Mouse (Mus musculus) heart, adult 2 months (tissue): ENCODE measurements around the gene Fbxo28. TPM values are rescaled to one million over a fixed set of nuclear protein-coding genes. Genes with fewer than 3 reads are reported as not detected.

Experiments
- DNase-seq, 2 experiments: peaks; one replicate each; pipeline ENCODE4 v3.0.0; 2021
- H3K27ac ChIP-seq: fragments of 200-600 bp; 2 replicates; pipeline ENCODE4 v1.8.1; 2022
- H3K27me3 ChIP-seq: fragments of 200-500 bp; 2 replicates; pipeline ENCODE4 v1.6.1; 2012; ENCODE audit warnings: mild to moderate bottlenecking, low read length, inconsistent platforms, mixed read lengths; ENCODE audit not compliant: control insufficient read depth, insufficient read depth
- H3K36me3 ChIP-seq: fragments of 200-500 bp; 2 replicates; pipeline ENCODE4 v1.6.1; 2012; ENCODE audit warnings: low read length, inconsistent platforms; ENCODE audit not compliant: control insufficient read depth, insufficient read depth
- H3K4me1 ChIP-seq: fragments of 200-500 bp; 2 replicates; pipeline ENCODE4 v1.6.1; 2011; ENCODE audit warnings: low read length; ENCODE audit not compliant: control insufficient read depth, insufficient read depth
- H3K4me3 ChIP-seq: fragments of 200-600 bp; 2 replicates; pipeline ENCODE4 v1.8.1; 2022
- H3K79me2 ChIP-seq: fragments of 200-500 bp; replicated peaks from 2 replicates; pipeline ENCODE4 v1.6.1; 2012; ENCODE audit warnings: mild to moderate bottlenecking, inconsistent platforms, low read length, moderate library complexity, mixed read lengths; ENCODE audit not compliant: control insufficient read depth, insufficient read depth
- H3K9ac ChIP-seq: fragments of 200-500 bp; 2 replicates; pipeline ENCODE4 v1.6.1; 2012; ENCODE audit warnings: low read depth, mild to moderate bottlenecking, control low read depth, inconsistent platforms, low read length, mixed read lengths
- CTCF ChIP-seq: fragments of 200-600 bp; IDR thresholded peaks from 2 replicates; pipeline ENCODE4 v1.8.1; 2022; ENCODE audit warnings: antibody characterized with exemption, mild to moderate bottlenecking, moderate library complexity
- EP300 ChIP-seq: fragments of 200-500 bp; IDR thresholded peaks from 2 replicates; pipeline ENCODE4 v1.6.1; 2011; ENCODE audit warnings: low read depth, low read length, control low read depth; ENCODE audit not compliant: insufficient read depth
- POLR2A ChIP-seq: fragments of 200-500 bp; IDR thresholded peaks from 2 replicates; pipeline ENCODE4 v1.6.1; 2011; ENCODE audit warnings: mild to moderate bottlenecking, low read depth, low read length, control low read depth; ENCODE audit not compliant: insufficient read depth
- WGBS: fragments of 180-500 bp; shearing (Covaris S2); methylation state at CpG from one replicate; pipeline ENCODE4 v1.1.7; 2018; 5-methylcytosine and 5-hydroxymethylcytosine counted together
- intact Hi-C: fragments of 180-260 bp; cut with DNase I; formaldehyde crosslinking; loops from one replicate; pipeline ENCODE4 v1.15.1; 2025
- long read RNA-seq: library from polyadenylated mRNA; stranded (forward); transcript quantifications from one replicate; pipeline ENCODE4 v2.0.0, GENCODE M21; 2021
- polyA plus RNA-seq: library from polyadenylated mRNA; depleted of rRNA; stranded (reverse); fragments of >200 nt; gene quantifications from 2 replicates; pipeline ENCODE4 v1.2.3, GENCODE M21; 2012; rRNA removed
- total RNA-seq, 2 experiments: library from RNA; stranded (reverse); gene quantifications; 2 replicates each; pipeline ENCODE4 v1.2.3; 2021

Gene Fbxo28
- 10 to 100 TPM; 20.4 to 20.9 TPM for total RNA-seq
- polyA plus RNA-seq, result 7.1 and 10.8 TPM in 2 replicates
- long read RNA-seq, full-length matches to known transcripts, result 3 of 8 reads
- long read RNA-seq, partial matches to known transcripts, result 1 of 8 reads
- long read RNA-seq, other reads (novel, unspliced or antisense), result 4 of 8 reads

- DNase-seq, result peak; percentile 87 to 88
- Histone ChIP-seq H3K27me3 (no peaks in the 10 kb centered on the region), H3K4me3 (peak within 1 kb of the TSS; percentile 66), H3K27ac (peak within 1 kb of the TSS; percentile 94), H3K4me1 (peaks cover 4% of the 10 kb centered on the region), H3K9ac (peak within 1 kb of the TSS; percentile 98), H3K36me3 (peaks cover 11% of the 10 kb centered on the region), H3K79me2 (peaks cover 8% of the 10 kb centered on the region)
- under 1% methylated on average over 93 of the region's 93 CpGs for WGBS
- intact Hi-C loops, result loop anchor here (2.0 kb wide), 1 partner anchor 58 kb away; the partner anchor contains the start of gene Degs1
- TF ChIP-seq EP300 (peak; percentile 66; the same call in 1 of the 2 replicates), POLR2A (peak; percentile 90), CTCF (0 out of 2 replicates have a peak, but pooled peaks have one; percentile 2)
Observed at GRCm38 (mm10) chr1:182340821-182341781, at the start of gene Fbxo28. Fbxo28 (minus strand) TSS chr1:182341629.

- H3K9ac ChIP-seq, result no peak overlapping the region
- no peaks in the 10 kb centered on the region; the same call in 1 of the 2 replicates for H3K4me1 ChIP-seq
- H3K27ac ChIP-seq, result no peak overlapping the region
- H3K27me3 ChIP-seq, result no peaks in the 10 kb centered on the region
- no peak for TF ChIP-seq CTCF
- TF ChIP-seq POLR2A, result no peak
- TF ChIP-seq EP300, result no peak
- intact Hi-C loops, result no loop called here
- no peak overlapping the region for H3K4me3 ChIP-seq
- no peaks in the 10 kb centered on the region for H3K79me2 ChIP-seq
- 34% methylated on average over 4 of the region's 4 CpGs for WGBS
- peak in 1 of 2 experiments; percentile 22 for DNase-seq
- no peaks in the 10 kb centered on the region for H3K36me3 ChIP-seq
Observed at GRCm38 (mm10) chr1:182388729-182389128, 47.3 kb upstream of the Fbxo28 start.

DNA sequence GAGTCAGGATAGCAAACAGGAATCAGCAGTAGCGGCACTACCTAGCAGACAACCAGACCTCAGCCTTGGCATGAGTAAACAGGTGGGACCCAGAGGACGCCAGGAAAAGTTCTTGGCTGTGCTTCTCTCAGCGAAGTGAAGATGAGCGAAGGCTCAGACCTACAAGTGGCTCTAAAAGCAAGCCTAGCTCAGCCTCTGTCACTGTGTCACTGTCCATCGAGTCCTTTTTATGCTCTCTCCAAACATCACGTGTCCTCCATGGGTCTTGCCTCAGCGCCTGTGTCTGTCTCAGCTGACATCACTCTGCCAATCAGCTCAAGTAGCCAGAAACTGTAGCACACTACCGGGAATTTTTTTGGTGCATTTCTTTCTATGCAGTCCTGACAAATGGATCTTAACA is 45.0 kb upstream of the Fbxo28 start:
- intact Hi-C loops, result no loop called here
- no peak overlapping the region for H3K4me3 ChIP-seq
- H3K4me1 ChIP-seq, result no peaks in the 10 kb centered on the region; the same call in 1 of the 2 replicates
- no peaks in the 10 kb centered on the region for H3K79me2 ChIP-seq
- no peaks in the 10 kb centered on the region for H3K36me3 ChIP-seq
- TF ChIP-seq CTCF, result no peak
- no peak for TF ChIP-seq EP300
- TF ChIP-seq POLR2A, result no peak
- no peak overlapping the region for H3K9ac ChIP-seq
- WGBS, result 90% methylated on average over 8 of the region's 8 CpGs
- no peak for DNase-seq
- H3K27me3 ChIP-seq, result no peaks in the 10 kb centered on the region
- H3K27ac ChIP-seq, result no peak overlapping the region

GRCm38 (mm10) chr1:182383096-182383495 is 41.7 kb upstream of the Fbxo28 start:
- intact Hi-C loops, result no loop called here

DNA sequence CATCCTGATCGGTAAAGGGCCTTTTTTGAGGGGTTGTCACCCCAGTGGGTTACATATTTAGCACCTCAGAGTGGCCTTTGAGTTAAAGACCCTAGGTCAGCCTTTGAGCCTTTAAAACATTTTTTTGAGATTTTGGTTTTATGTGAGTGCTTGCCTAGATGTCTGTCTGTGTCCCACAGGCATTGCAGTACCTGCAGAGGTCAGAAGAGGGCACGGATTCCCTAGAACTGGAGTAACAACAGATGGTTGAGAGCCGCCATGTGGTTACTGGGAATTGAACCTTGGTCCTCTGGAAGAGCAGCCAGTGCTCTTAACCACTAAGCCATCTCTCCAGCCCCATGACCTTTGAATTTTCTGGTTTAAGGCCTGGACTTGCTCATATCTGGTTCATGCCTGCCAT is 39.9 kb upstream of the Fbxo28 start:
- Histone ChIP-seq H3K36me3 (no peaks in the 10 kb centered on the region), H3K4me3 (no peak overlapping the region), H3K79me2 (no peaks in the 10 kb centered on the region), H3K27ac (no peak overlapping the region), H3K27me3 (no peaks in the 10 kb centered on the region), H3K4me1 (no peaks in the 10 kb centered on the region; the same call in 1 of the 2 replicates), H3K9ac (no peak overlapping the region)
- peak; percentile 29 for TF ChIP-seq CTCF
- TF ChIP-seq POLR2A, result no peak
- no peak for TF ChIP-seq EP300
- 78% methylated on average over 3 of the region's 3 CpGs for WGBS
- intact Hi-C loops, result no loop called here
- DNase-seq, result no peak

More at GRCm38 (mm10) chr1:182383096-182383495, 41.7 kb upstream of the Fbxo28 start:
- no peaks in the 10 kb centered on the region for H3K79me2 ChIP-seq
- no peaks in the 10 kb centered on the region for H3K36me3 ChIP-seq
- no peak overlapping the region for H3K9ac ChIP-seq
- H3K4me1 ChIP-seq, result no peaks in the 10 kb centered on the region
- no peak for TF ChIP-seq POLR2A
- no peak overlapping the region for H3K27ac ChIP-seq
- H3K27me3 ChIP-seq, result no peaks in the 10 kb centered on the region
- no peak overlapping the region for H3K4me3 ChIP-seq
- DNase-seq, result peak in 1 of 2 experiments; percentile 20
- 62% methylated on average over 9 of the region's 9 CpGs for WGBS

- H3K9ac ChIP-seq, result no peak overlapping the region
- H3K4me3 ChIP-seq, result no peak overlapping the region
- no peaks in the 10 kb centered on the region for H3K27me3 ChIP-seq
- H3K27ac ChIP-seq, result no peak overlapping the region
- no peak for DNase-seq
- no peaks in the 10 kb centered on the region for H3K36me3 ChIP-seq
- 65% methylated on average over 7 of the region's 7 CpGs for WGBS
- H3K4me1 ChIP-seq, result no peaks in the 10 kb centered on the region; the same call in 1 of the 2 replicates
- intact Hi-C loops, result no loop called here
- TF ChIP-seq POLR2A, result no peak
- no peak for TF ChIP-seq EP300
- no peak for TF ChIP-seq CTCF
- no peaks in the 10 kb centered on the region for H3K79me2 ChIP-seq
Observed at GRCm38 (mm10) chr1:182380683-182381082, 39.3 kb upstream of the Fbxo28 start.
